In the genomic region with DNA sequence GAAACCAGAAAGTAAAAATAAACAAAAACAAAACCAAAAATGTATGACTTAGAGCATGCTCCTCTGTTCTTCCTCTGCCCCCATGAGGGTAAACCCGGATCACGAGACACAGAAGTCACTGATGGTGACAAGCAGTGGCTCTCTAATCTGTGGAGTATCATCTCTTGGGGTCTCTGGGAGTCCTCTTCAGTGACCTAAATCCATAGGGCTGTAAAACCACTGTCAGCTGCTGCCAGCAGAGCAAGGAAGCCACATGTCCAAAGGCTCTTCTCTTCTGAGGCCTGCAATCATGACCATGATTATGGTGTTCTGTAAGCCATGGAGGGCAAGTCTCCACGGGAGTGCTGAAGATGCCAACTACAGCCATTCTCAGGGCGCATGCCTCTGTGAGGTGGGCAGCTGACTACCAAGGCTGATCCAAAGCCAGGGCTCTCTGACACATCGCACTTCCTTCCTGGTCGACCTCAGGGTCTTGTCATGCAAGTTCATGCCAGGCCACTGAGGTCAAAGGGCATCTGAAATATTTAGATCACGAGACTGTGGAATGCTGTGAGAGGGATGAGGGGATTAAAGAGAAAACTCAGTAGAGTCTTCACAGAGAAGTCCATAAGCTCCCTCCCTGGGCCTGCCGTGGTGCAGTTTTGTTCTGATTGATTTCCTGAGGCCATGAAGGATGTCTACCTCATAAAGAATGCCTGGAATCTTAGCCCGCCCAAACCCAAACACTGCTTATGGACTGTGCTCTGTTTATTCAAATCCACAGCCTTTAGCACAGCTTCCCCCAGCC, we compare ENCODE assay signal across 9 mouse cellular contexts.
DNase-seq lines count a peak whose midpoint lies in the region; ATAC-seq lines count a peak whose summit lies in the region.
"Had no signal": no experiment of that assay in that cellular context is flagged by ENCODE, and none has a peak within 500 bp of the region (broad histone marks: within the 10 kb centered on the region; RNA-seq: fewer than 3 reads in every experiment).

No protein-coding gene starts in this region.

- no peak overlapping the region for H3K27ac ChIP-seq in midbrain, embryonic 11.5 days (ENCODE audit: low read depth, low read length)
- H3K27ac ChIP-seq in midbrain, embryonic 13.5 days: no peak overlapping the region
- H3K27ac ChIP-seq in kidney, embryonic 15.5 days: peak overlapping the region; percentile 71

- no peaks in the 10 kb centered on the region for H3K4me1 ChIP-seq in midbrain, embryonic 11.5 days (ENCODE audit: control insufficient read depth, insufficient read depth, low read length)
- H3K4me1 ChIP-seq in midbrain, embryonic 13.5 days (replicated peaks): no peaks in the 10 kb centered on the region
- H3K4me1 ChIP-seq in kidney, embryonic 15.5 days: peaks cover 10% of the 10 kb centered on the region

- no peaks in the 10 kb centered on the region for H3K36me3 ChIP-seq in midbrain, embryonic 11.5 days (ENCODE audit: control insufficient read depth, insufficient read depth, low read length)
- H3K36me3 ChIP-seq in midbrain, embryonic 13.5 days: no peaks in the 10 kb centered on the region
- no peaks in the 10 kb centered on the region for H3K36me3 ChIP-seq in kidney, embryonic 15.5 days

- H3K9ac ChIP-seq in midbrain, embryonic 11.5 days (ENCODE audit: low read length): no peak overlapping the region
- no peak overlapping the region for H3K9ac ChIP-seq in midbrain, embryonic 13.5 days (replicated peaks)
- H3K9ac ChIP-seq in kidney, embryonic 15.5 days: no peak overlapping the region

- no peak overlapping the region for H3K4me2 ChIP-seq in midbrain, embryonic 11.5 days
- H3K4me2 ChIP-seq in midbrain, embryonic 13.5 days (replicated peaks): no peak overlapping the region
- no peak overlapping the region for H3K4me2 ChIP-seq in kidney, embryonic 15.5 days

- ATAC-seq in midbrain, embryonic 11.5 days (ENCODE audit: low FRiP score): no peak
- no peak for ATAC-seq in midbrain, embryonic 13.5 days
- peak; percentile 75 for ATAC-seq in kidney, embryonic 15.5 days (replicated peaks; ENCODE audit: low FRiP score)

- H3K27me3 ChIP-seq in midbrain, embryonic 11.5 days (ENCODE audit: control insufficient read depth, insufficient read depth, low read length): no peaks in the 10 kb centered on the region
- H3K27me3 ChIP-seq in midbrain, embryonic 13.5 days: no peaks in the 10 kb centered on the region
- H3K27me3 ChIP-seq in kidney, embryonic 15.5 days: no peaks in the 10 kb centered on the region

- peak; percentile 83 for DNase-seq in heart, adult 11 months
- no peak for DNase-seq in heart, adult 9 months (ENCODE audit: low spot score in 2 of 2)
- peak; percentile 79 for DNase-seq in midbrain, embryonic 11.5 days (ENCODE audit: low spot score, missing footprints)
- peak; percentile 86 for DNase-seq in yolk sac, embryonic 10.5 days (ENCODE audit: low spot score)
- DNase-seq in testis, postnatal 14 days (ENCODE audit: low spot score): no peak
- no peak for DNase-seq in left cerebral cortex, adult 11 months (ENCODE audit: low spot score)
- DNase-seq: layer of hippocampus, adult 9-11 months had no signal

- WGBS in midbrain, embryonic 11.5 days: 73% methylated on average over 9 of the region's 9 CpGs
- WGBS in midbrain, embryonic 13.5 days: 76% methylated on average over 9 of the region's 9 CpGs
- 65% methylated on average over 9 of the region's 9 CpGs for WGBS in kidney, embryonic 15.5 days

- H3K4me3 ChIP-seq in midbrain, embryonic 11.5 days (ENCODE audit: low read depth, low read length): no peak overlapping the region
- no peak overlapping the region for H3K4me3 ChIP-seq in midbrain, embryonic 13.5 days (replicated peaks)
- H3K4me3 ChIP-seq in kidney, embryonic 15.5 days (replicated peaks): no peak overlapping the region

- no peaks in the 10 kb centered on the region for H3K9me3 ChIP-seq in midbrain, embryonic 11.5 days (ENCODE audit: control insufficient read depth, low read length)
- no peaks in the 10 kb centered on the region for H3K9me3 ChIP-seq in midbrain, embryonic 13.5 days
- no peaks in the 10 kb centered on the region for H3K9me3 ChIP-seq in kidney, embryonic 15.5 days (replicated peaks)

Comparison
In these comparisons a context has a peak if more than half of its experiments do, and no peak if none do; other contexts are left out.
1. DNase-seq: peak in heart, adult 11 months (single experiment), midbrain, embryonic 11.5 days (single experiment) and yolk sac, embryonic 10.5 days (single experiment); none in heart, adult 9 months (0 of 2), testis, postnatal 14 days (single experiment) and left cerebral cortex, adult 11 months (single experiment).